Mouse (Mus musculus) thymus, postnatal 0 days (tissue): ENCODE measurements around the gene Nkx1-2. TPM values are rescaled to one million over a fixed set of nuclear protein-coding genes. Genes with fewer than 3 reads are reported as not detected.

Source experiments
- DNase-seq: peaks from one replicate; pipeline ENCODE4 v3.0.0-alpha.2; 2015; ENCODE audit warnings: low spot score
- polyA plus RNA-seq: library from polyadenylated mRNA; unstranded; fragments of >200 nt; fragmentation: Nextera tagmentation; extraction: Ambion mirVana; gene quantifications from 2 replicates; pipeline ENCODE4 v1.2.1, GENCODE M21; 2015

The Nkx1-2 gene
- polyA plus RNA-seq, 1 experiment from 2014 or later: not detected

GRCm38 (mm10) chr7:132570071-132570470 is 29.4 kb downstream of the Nkx1-2 start:
- DNase-seq: no peak

GRCm38 (mm10) chr7:132568817-132569216 is 30.6 kb downstream of the Nkx1-2 start:
- peak; percentile 45 for DNase-seq

- DNase-seq: no peak
These were observed 33.6 kb downstream of the Nkx1-2 start for GRCm38 (mm10) chr7:132565831-132566230.

GRCm38 (mm10) chr7:132559138-132559766 is 40.2 kb downstream of the Nkx1-2 start:
- DNase-seq: no peak

- no peak for DNase-seq
These were observed 41.2 kb downstream of the Nkx1-2 start for GRCm38 (mm10) chr7:132558141-132558736.

GRCm38 (mm10) chr7:132556575-132556974 is 42.9 kb downstream of the Nkx1-2 start:
- no peak for DNase-seq

- no peak for DNase-seq
These were observed 43.5 kb downstream of the Nkx1-2 start for GRCm38 (mm10) chr7:132555911-132556310.

- no peak for DNase-seq
These were observed 45.3 kb downstream of the Nkx1-2 start for GRCm38 (mm10) chr7:132554091-132554490.

- DNase-seq: peak; percentile 96
These were observed 47.9 kb downstream of the Nkx1-2 start for GRCm38 (mm10) chr7:132551351-132552126.

- no peak for DNase-seq
These were observed 52.3 kb downstream of the Nkx1-2 start for GRCm38 (mm10) chr7:132547126-132547525.

Other genes with a start within 250 kb of the Nkx1-2 start
- 109 and 111 TPM in 2 replicates for gene Oat, start 23.2 kb downstream of the Nkx1-2 start, polyA plus RNA-seq
- gene Lhpp, start 11.0 kb upstream of the Nkx1-2 start, polyA plus RNA-seq: 7.5 and 8.8 TPM in 2 replicates
- 30.5 and 37.7 TPM in 2 replicates for gene Fam53b, start 214.2 kb upstream of the Nkx1-2 start, polyA plus RNA-seq